Mouse (Mus musculus): ENCODE measurements at regions not wholly inside any gene's neighbourhood (a gene's known extent, or its start where the extent isn't known, plus 50 kb on each side); places are given as distances from the start of the nearest gene placed in this dataset.

DNA sequence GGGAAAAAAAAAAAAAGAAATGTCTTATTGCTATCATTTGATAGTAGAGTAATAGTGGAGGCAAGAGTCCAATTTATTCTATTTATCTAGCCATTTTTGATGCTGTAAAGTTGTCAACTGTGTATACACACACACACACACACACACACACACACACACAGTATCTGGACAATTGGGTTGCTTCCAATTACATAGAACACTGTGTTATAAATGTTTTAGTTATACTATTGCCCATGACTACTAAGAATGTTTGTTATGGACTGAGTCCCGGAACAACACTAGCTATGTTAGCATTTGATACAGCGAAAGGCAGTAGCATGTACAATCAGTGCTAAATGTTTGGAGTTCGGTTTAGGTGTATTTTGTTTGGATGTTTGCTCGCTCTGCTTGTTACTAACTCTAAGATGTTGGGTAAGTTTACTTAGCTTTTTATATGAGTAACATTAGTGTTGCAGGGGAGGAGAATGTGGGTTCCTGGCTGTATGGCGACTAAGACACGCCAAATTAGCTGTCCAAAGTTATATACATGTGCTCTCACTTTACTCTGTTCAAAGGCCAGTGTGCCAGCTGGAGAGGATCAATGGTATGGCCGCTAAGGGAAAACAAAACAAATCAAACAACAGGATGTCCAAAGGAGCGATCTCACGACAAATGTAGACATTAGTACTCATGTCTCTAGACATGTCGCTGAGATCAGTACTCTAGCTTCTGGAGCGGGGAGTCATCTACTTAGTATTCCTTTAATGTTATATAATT lies 147.6 kb downstream of the Cysltr2 start:
- H3K36me3 ChIP-seq (ENCODE audit: control insufficient read depth, insufficient read depth, low read length) = no peaks in the 10 kb centered on the region
- no peak for DNase-seq (ENCODE audit: low spot score)
- WGBS = 85% methylated on average over 11 of the region's 11 CpGs
- no peaks in the 10 kb centered on the region for H3K4me1 ChIP-seq (ENCODE audit: control insufficient read depth, insufficient read depth, low read length)
- no peak overlapping the region for H3K27ac ChIP-seq (replicated peaks; ENCODE audit: low read depth, low read length)
- H3K9me3 ChIP-seq (ENCODE audit: control insufficient read depth, low read length) = no peaks in the 10 kb centered on the region
- no peak overlapping the region for H3K9ac ChIP-seq (ENCODE audit: low read depth, low read length, severe bottlenecking)
- no peaks in the 10 kb centered on the region for H3K27me3 ChIP-seq (ENCODE audit: control insufficient read depth, insufficient read depth, low read length)
- ATAC-seq (ENCODE audit: low FRiP score, low read depth) = no peak
- H3K4me2 ChIP-seq (replicated peaks; ENCODE audit: low read depth, low read length, severe bottlenecking) = no peak overlapping the region
- no peak for TF ChIP-seq POLR2A (IDR thresholded peaks at IDR 0.05; ENCODE audit: borderline replicate concordance, extremely low read depth, insufficient read depth, insufficient read length)
- no peak overlapping the region for H3K4me3 ChIP-seq (replicated peaks; ENCODE audit: low read length)

DNA sequence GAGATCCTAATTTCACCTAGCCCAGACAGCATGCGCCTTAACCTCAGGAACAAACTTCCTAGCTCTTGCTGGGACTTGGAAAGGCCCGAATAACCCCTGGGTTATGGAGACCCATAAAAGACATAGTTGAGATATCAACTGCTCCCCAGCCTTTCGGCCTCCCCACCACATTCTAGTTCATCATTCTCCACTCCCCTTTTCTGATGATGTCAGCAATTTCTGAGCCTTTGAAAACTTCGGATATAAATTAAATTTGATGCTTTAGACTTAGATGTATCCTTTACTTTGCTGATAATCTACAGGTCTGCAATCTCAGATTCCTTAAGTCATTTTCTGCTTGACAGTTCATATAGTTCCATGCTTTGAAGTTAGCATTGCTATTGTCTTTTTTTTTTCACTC lies 149.3 kb downstream of the Cysltr2 start:
- H3K27me3 ChIP-seq (ENCODE audit: control insufficient read depth, insufficient read depth, low read length) = no peaks in the 10 kb centered on the region
- ATAC-seq (ENCODE audit: low FRiP score, low read depth) = no peak
- H3K4me3 ChIP-seq (replicated peaks; ENCODE audit: low read length) = no peak overlapping the region
- H3K9me3 ChIP-seq (ENCODE audit: control insufficient read depth, low read length) = no peaks in the 10 kb centered on the region
- H3K4me2 ChIP-seq (replicated peaks; ENCODE audit: low read depth, low read length, severe bottlenecking) = no peak overlapping the region
- H3K9ac ChIP-seq (ENCODE audit: low read depth, low read length, severe bottlenecking) = no peak overlapping the region
- no peak for DNase-seq (ENCODE audit: low spot score)
- WGBS = 93% methylated on average over 4 of the region's 4 CpGs
- no peak overlapping the region for H3K27ac ChIP-seq (replicated peaks; ENCODE audit: low read depth, low read length)
- H3K36me3 ChIP-seq (ENCODE audit: control insufficient read depth, insufficient read depth, low read length) = no peaks in the 10 kb centered on the region
- H3K4me1 ChIP-seq (ENCODE audit: control insufficient read depth, insufficient read depth, low read length) = no peaks in the 10 kb centered on the region
- TF ChIP-seq POLR2A (IDR thresholded peaks at IDR 0.05; ENCODE audit: borderline replicate concordance, extremely low read depth, insufficient read depth, insufficient read length) = no peak

DNA sequence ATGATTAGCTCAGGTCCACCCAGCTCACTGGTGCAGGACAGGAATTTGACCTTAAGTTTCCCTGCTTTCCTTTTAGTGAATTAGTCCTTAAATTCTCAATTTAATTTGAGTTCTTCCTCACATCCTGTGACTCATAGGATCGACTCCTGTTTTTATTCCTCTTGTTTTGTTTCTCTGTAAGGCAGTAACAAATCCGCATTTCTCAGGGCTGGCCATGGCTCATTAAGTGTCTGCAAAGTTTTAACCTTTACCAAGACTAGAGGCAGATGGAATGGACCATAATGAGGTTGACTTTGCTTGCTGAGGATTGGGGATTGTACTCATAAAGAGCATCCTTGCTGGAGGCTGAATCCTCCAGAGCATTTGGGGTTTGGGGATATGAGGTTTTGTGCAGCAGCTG lies 156.6 kb downstream of the Cysltr2 start:
- H3K9ac ChIP-seq (ENCODE audit: low read depth, low read length, severe bottlenecking) = no peak overlapping the region
- no peak for TF ChIP-seq POLR2A (IDR thresholded peaks at IDR 0.05; ENCODE audit: borderline replicate concordance, extremely low read depth, insufficient read depth, insufficient read length)
- DNase-seq (ENCODE audit: low spot score) (no peak), ATAC-seq (ENCODE audit: low FRiP score, low read depth) (no peak)
- H3K36me3 ChIP-seq (ENCODE audit: control insufficient read depth, insufficient read depth, low read length) = no peaks in the 10 kb centered on the region
- no peak overlapping the region for H3K27ac ChIP-seq (replicated peaks; ENCODE audit: low read depth, low read length)
- no peak overlapping the region for H3K4me2 ChIP-seq (replicated peaks; ENCODE audit: low read depth, low read length, severe bottlenecking)
- H3K4me3 ChIP-seq (replicated peaks; ENCODE audit: low read length) = no peak overlapping the region
- H3K9me3 ChIP-seq (ENCODE audit: control insufficient read depth, low read length) = no peaks in the 10 kb centered on the region
- 70% methylated on average over 2 of the region's 2 CpGs for WGBS
- no peaks in the 10 kb centered on the region for H3K4me1 ChIP-seq (ENCODE audit: control insufficient read depth, insufficient read depth, low read length)
- no peaks in the 10 kb centered on the region for H3K27me3 ChIP-seq (ENCODE audit: control insufficient read depth, insufficient read depth, low read length)

DNA sequence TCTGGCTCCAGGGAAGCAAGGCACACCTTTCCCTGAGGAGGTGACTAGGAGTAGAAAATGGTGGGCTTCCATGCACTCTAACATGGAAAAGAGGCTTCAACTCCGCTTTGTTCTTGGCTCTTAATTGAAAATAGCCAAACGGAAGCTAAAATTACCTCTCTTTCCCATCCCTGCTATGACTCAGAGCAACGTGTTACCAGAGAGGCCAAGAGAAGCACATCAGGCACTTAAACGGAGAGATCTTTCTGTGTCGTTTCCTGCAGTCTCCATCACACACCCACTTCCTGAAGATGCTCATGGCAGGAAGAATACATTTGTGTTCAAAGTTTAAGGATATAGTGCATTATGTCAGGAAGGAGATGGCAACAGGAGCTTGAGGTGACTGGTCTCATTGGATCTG lies 159.3 kb downstream of the Cysltr2 start:
- 68% methylated on average over 5 of the region's 5 CpGs for WGBS

DNA sequence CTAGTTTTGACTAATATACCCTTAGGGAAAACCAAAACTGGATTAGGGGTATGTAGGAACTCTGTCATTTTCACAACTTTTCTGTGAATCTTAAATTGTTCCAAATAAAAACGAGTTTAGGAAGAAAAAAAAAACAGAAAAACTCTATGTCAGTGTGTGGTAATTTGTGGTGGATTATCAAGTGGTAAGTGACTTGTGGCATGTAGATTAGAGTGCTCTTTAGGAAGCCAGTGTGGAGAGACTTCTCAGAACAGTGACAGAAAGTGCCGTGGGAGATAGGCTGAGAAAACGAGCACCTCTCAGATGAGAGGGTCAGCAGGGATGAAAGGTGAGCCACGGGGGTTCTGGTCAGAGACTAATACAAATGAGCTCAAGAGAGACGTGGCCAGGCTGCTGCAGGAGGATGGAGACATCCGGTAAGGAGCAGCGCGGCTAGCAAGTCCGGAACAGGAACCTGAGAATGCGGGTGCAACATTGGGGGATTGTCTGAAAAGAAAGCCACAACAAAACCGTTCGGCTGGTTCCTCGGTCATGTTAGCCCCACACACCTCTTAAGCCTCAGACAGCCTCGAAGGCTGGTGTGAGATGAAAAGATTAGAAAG lies 161.3 kb downstream of the Cysltr2 start:
- Histone ChIP-seq H3K9me3 (ENCODE audit: control insufficient read depth, low read length) (no peaks in the 10 kb centered on the region), H3K27me3 (ENCODE audit: control insufficient read depth, insufficient read depth, low read length) (no peaks in the 10 kb centered on the region), H3K9ac (ENCODE audit: low read depth, low read length, severe bottlenecking) (no peak overlapping the region), H3K27ac (replicated peaks; ENCODE audit: low read depth, low read length) (no peak overlapping the region), H3K36me3 (ENCODE audit: control insufficient read depth, insufficient read depth, low read length) (no peaks in the 10 kb centered on the region), H3K4me1 (ENCODE audit: control insufficient read depth, insufficient read depth, low read length) (no peaks in the 10 kb centered on the region), H3K4me3 (replicated peaks; ENCODE audit: low read length) (no peak overlapping the region), H3K4me2 (replicated peaks; ENCODE audit: low read depth, low read length, severe bottlenecking) (no peak overlapping the region)
- DNase-seq (ENCODE audit: low spot score) (no peak), ATAC-seq (ENCODE audit: low FRiP score, low read depth) (no peak)
- no peak for TF ChIP-seq POLR2A (IDR thresholded peaks at IDR 0.05; ENCODE audit: borderline replicate concordance, extremely low read depth, insufficient read depth, insufficient read length)
- WGBS = 37% methylated on average over 14 of the region's 14 CpGs

More for the DNA sequence above, 159.3 kb downstream of the Cysltr2 start:
- Histone ChIP-seq H3K27me3 (ENCODE audit: control insufficient read depth, insufficient read depth, low read length) (no peaks in the 10 kb centered on the region), H3K36me3 (ENCODE audit: control insufficient read depth, insufficient read depth, low read length) (no peaks in the 10 kb centered on the region), H3K4me1 (ENCODE audit: control insufficient read depth, insufficient read depth, low read length) (no peaks in the 10 kb centered on the region), H3K9me3 (ENCODE audit: control insufficient read depth, low read length) (no peaks in the 10 kb centered on the region), H3K9ac (ENCODE audit: low read depth, low read length, severe bottlenecking) (no peak overlapping the region), H3K4me2 (replicated peaks; ENCODE audit: low read depth, low read length, severe bottlenecking) (no peak overlapping the region), H3K27ac (replicated peaks; ENCODE audit: low read depth, low read length) (no peak overlapping the region), H3K4me3 (replicated peaks; ENCODE audit: low read length) (no peak overlapping the region)
- DNase-seq (ENCODE audit: low spot score) (no peak), ATAC-seq (ENCODE audit: low FRiP score, low read depth) (no peak)
- TF ChIP-seq POLR2A (IDR thresholded peaks at IDR 0.05; ENCODE audit: borderline replicate concordance, extremely low read depth, insufficient read depth, insufficient read length) = no peak

Measured in limb, embryonic 14.5 days (tissue).